Mouse (Mus musculus): ENCODE results near the gene Ext2. TPM values are rescaled to one million over a fixed set of nuclear protein-coding genes. Genes with fewer than 3 reads are reported as not detected.

Gene Ext2
- polyA plus RNA-seq, 1 experiment from 2014 or later, result 68.0 TPM

DNA sequence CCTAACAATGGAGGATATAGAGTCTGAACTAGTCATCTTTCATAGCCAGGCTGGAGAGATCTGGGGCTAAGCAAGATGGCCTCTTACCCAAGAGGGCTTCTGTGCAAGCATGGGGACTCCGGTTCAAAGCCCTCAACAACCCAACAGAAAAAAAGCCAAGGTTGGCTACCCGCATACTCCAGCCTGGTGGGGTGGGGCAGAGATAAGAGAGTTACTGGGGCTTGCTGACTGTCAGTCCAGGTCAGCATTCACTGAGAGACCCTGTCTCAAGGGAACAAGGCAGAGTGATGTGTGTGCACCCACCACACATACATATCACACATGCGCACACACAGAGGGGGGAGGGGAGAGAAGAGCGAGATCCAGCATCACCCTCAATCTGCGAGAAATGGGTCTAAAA, 4.6 kb downstream of the Ext2 start:
- Histone ChIP-seq H3K27ac (ENCODE audit: low read depth, low read length) (no peak overlapping the region), H3K9ac (ENCODE audit: low read depth, low read length) (no peak overlapping the region), H3K27me3 (replicated peaks; ENCODE audit: control insufficient read depth, insufficient read depth, low read length) (no peaks in the 10 kb centered on the region), H3K4me2 (no peak overlapping the region), H3K36me3 (ENCODE audit: control insufficient read depth, insufficient read depth, low read length) (peaks cover 5% of the 10 kb centered on the region; the same call in 1 of the 2 replicates), H3K4me3 (ENCODE audit: low read depth, low read length) (no peak overlapping the region), H3K9me3 (ENCODE audit: control insufficient read depth, low read length) (no peaks in the 10 kb centered on the region), H3K4me1 (replicated peaks; ENCODE audit: control insufficient read depth, insufficient read depth, low read length) (peaks cover 15% of the 10 kb centered on the region)
- no peak for DNase-seq (ENCODE audit: low spot score)
- WGBS, result 69% methylated on average over 5 of the region's 5 CpGs
- peak; percentile 34; the same call in 1 of the 2 replicates for ATAC-seq (replicated peaks; ENCODE audit: low FRiP score)

GRCm38 (mm10) chr2:93813343-93813742, 9.0 kb downstream of the Ext2 start:
- Histone ChIP-seq H3K36me3 (ENCODE audit: control insufficient read depth, insufficient read depth, low read length) (peaks cover 11% of the 10 kb centered on the region; the same call in 1 of the 2 replicates), H3K4me3 (ENCODE audit: low read depth, low read length) (no peak overlapping the region), H3K9me3 (ENCODE audit: control insufficient read depth, low read length) (no peaks in the 10 kb centered on the region), H3K4me1 (replicated peaks; ENCODE audit: control insufficient read depth, insufficient read depth, low read length) (peaks cover 5% of the 10 kb centered on the region), H3K4me2 (no peak overlapping the region), H3K27me3 (replicated peaks; ENCODE audit: control insufficient read depth, insufficient read depth, low read length) (no peaks in the 10 kb centered on the region), H3K27ac (ENCODE audit: low read depth, low read length) (no peak overlapping the region), H3K9ac (ENCODE audit: low read depth, low read length) (no peak overlapping the region)
- ATAC-seq (replicated peaks; ENCODE audit: low FRiP score), result no peak
- DNase-seq (ENCODE audit: low spot score), result no peak
- 92% methylated on average over 22 of the region's 22 CpGs for WGBS

DNA sequence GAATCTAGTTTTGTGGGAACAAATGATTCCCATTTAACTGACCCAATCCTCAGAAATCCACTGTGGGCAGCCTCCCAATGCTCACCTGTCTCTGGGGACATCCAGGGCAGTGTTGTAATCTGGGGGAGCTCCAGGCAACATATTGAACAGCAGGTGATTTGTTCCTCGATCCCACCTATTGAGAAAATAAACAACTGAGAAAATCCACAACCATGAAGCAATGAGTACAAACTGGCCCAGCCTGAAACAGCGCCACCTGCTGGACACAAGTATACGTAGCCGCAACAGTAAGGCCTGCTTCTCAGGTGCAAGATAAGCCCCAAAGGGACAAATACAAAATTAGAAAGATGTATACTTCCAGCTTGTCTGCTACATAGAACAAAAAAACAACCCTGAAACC, 10.6 kb downstream of the Ext2 start:
- Histone ChIP-seq H3K4me2 (no peak overlapping the region), H3K4me1 (replicated peaks; ENCODE audit: control insufficient read depth, insufficient read depth, low read length) (no peaks in the 10 kb centered on the region), H3K27ac (ENCODE audit: low read depth, low read length) (no peak overlapping the region), H3K4me3 (ENCODE audit: low read depth, low read length) (no peak overlapping the region), H3K36me3 (ENCODE audit: control insufficient read depth, insufficient read depth, low read length) (peaks cover 11% of the 10 kb centered on the region; the same call in 1 of the 2 replicates), H3K9me3 (ENCODE audit: control insufficient read depth, low read length) (no peaks in the 10 kb centered on the region), H3K27me3 (replicated peaks; ENCODE audit: control insufficient read depth, insufficient read depth, low read length) (no peaks in the 10 kb centered on the region), H3K9ac (ENCODE audit: low read depth, low read length) (no peak overlapping the region)
- WGBS, result 28% methylated on average over 4 of the region's 4 CpGs
- DNase-seq (ENCODE audit: low spot score) (peak; percentile 50), ATAC-seq (replicated peaks; ENCODE audit: low FRiP score) (0 out of 2 replicates have a peak, but pooled peaks have one; percentile 44)

- Histone ChIP-seq H3K27me3 (replicated peaks; ENCODE audit: control insufficient read depth, insufficient read depth, low read length) (no peaks in the 10 kb centered on the region), H3K36me3 (ENCODE audit: control insufficient read depth, insufficient read depth, low read length) (peaks cover 13% of the 10 kb centered on the region; the same call in 1 of the 2 replicates), H3K4me3 (ENCODE audit: low read depth, low read length) (no peak overlapping the region), H3K4me2 (no peak overlapping the region), H3K9me3 (ENCODE audit: control insufficient read depth, low read length) (no peaks in the 10 kb centered on the region), H3K9ac (ENCODE audit: low read depth, low read length) (no peak overlapping the region), H3K27ac (ENCODE audit: low read depth, low read length) (no peak overlapping the region), H3K4me1 (replicated peaks; ENCODE audit: control insufficient read depth, insufficient read depth, low read length) (no peaks in the 10 kb centered on the region)
- WGBS, result 16% methylated on average over 2 of the region's 2 CpGs
- ATAC-seq (replicated peaks; ENCODE audit: low FRiP score) (no peak), DNase-seq (ENCODE audit: low spot score) (no peak)
Measured at GRCm38 (mm10) chr2:93809931-93810330, 12.4 kb downstream of the Ext2 start.

DNA sequence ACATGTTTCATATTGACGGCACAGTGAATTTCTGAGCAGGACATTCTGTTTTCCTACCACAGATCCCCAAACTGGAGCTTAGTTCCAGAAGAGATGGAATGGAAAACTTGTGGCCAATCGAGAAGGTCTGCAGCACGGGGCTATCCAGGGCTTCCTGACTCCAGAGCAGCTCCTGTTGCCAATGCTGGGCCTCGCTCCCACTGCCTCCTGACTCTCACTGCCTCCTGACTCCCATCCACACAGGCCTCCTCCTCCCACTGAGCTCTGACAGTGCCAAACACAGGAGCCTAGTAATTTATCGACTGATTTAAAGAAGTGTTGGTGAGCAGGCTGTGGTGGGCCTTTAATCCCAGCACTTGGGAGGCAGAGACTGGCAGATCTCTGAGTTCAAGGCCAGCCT, 14.3 kb downstream of the Ext2 start:
- peaks cover 12% of the 10 kb centered on the region; the same call in 1 of the 2 replicates for H3K36me3 ChIP-seq (ENCODE audit: control insufficient read depth, insufficient read depth, low read length)

DNA sequence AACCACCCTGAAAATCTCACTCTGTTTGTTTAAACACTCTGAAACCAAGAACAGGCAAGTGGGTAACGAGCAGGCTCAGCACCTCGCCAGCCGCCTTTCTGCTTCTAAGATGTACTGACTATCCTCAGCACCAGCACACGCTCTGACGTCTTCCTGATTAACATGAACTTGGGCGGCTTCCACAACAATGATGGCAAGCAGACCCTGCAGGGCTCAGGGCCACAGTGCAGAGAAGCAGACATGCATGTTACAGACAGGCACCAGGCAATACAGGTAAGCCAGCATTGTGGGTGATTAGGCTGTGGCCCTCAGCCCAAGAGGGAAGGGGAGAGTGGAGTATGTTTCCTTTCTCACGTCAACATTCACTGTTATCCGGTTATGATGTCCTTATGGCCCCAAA, 14.9 kb downstream of the Ext2 start:
- H3K36me3 ChIP-seq (ENCODE audit: control insufficient read depth, insufficient read depth, low read length), result peaks cover 10% of the 10 kb centered on the region; the same call in 1 of the 2 replicates
- no peak overlapping the region for H3K4me3 ChIP-seq (ENCODE audit: low read depth, low read length)
- no peak overlapping the region for H3K9ac ChIP-seq (ENCODE audit: low read depth, low read length)
- DNase-seq (ENCODE audit: low spot score) (no peak), ATAC-seq (replicated peaks; ENCODE audit: low FRiP score) (no peak)
- no peak overlapping the region for H3K27ac ChIP-seq (ENCODE audit: low read depth, low read length)
- no peaks in the 10 kb centered on the region for H3K9me3 ChIP-seq (ENCODE audit: control insufficient read depth, low read length)
- H3K4me2 ChIP-seq, result no peak overlapping the region
- WGBS, result 90% methylated on average over 8 of the region's 8 CpGs
- H3K4me1 ChIP-seq (replicated peaks; ENCODE audit: control insufficient read depth, insufficient read depth, low read length), result no peaks in the 10 kb centered on the region
- H3K27me3 ChIP-seq (replicated peaks; ENCODE audit: control insufficient read depth, insufficient read depth, low read length), result no peaks in the 10 kb centered on the region

More for the DNA sequence above, 14.3 kb downstream of the Ext2 start:
- Histone ChIP-seq H3K4me1 (replicated peaks; ENCODE audit: control insufficient read depth, insufficient read depth, low read length) (no peaks in the 10 kb centered on the region), H3K27me3 (replicated peaks; ENCODE audit: control insufficient read depth, insufficient read depth, low read length) (no peaks in the 10 kb centered on the region), H3K4me2 (no peak overlapping the region), H3K9me3 (ENCODE audit: control insufficient read depth, low read length) (no peaks in the 10 kb centered on the region), H3K4me3 (ENCODE audit: low read depth, low read length) (no peak overlapping the region), H3K27ac (ENCODE audit: low read depth, low read length) (no peak overlapping the region), H3K9ac (ENCODE audit: low read depth, low read length) (no peak overlapping the region)
- 88% methylated on average over 5 of the region's 5 CpGs for WGBS
- ATAC-seq (replicated peaks; ENCODE audit: low FRiP score) (no peak), DNase-seq (ENCODE audit: low spot score) (no peak)

GRCm38 (mm10) chr2:93806487-93807201, 15.7 kb downstream of the Ext2 start:
- peaks cover 10% of the 10 kb centered on the region; the same call in 1 of the 2 replicates for H3K36me3 ChIP-seq (ENCODE audit: control insufficient read depth, insufficient read depth, low read length)
- H3K9me3 ChIP-seq (ENCODE audit: control insufficient read depth, low read length), result no peaks in the 10 kb centered on the region
- H3K4me1 ChIP-seq (replicated peaks; ENCODE audit: control insufficient read depth, insufficient read depth, low read length), result no peaks in the 10 kb centered on the region
- ATAC-seq (replicated peaks; ENCODE audit: low FRiP score), result no peak
- 92% methylated on average over 6 of the region's 6 CpGs for WGBS
- no peak overlapping the region for H3K27ac ChIP-seq (ENCODE audit: low read depth, low read length)
- no peak for DNase-seq (ENCODE audit: low spot score)
- no peak overlapping the region for H3K4me2 ChIP-seq
- no peaks in the 10 kb centered on the region for H3K27me3 ChIP-seq (replicated peaks; ENCODE audit: control insufficient read depth, insufficient read depth, low read length)
- H3K9ac ChIP-seq (ENCODE audit: low read depth, low read length), result no peak overlapping the region
- H3K4me3 ChIP-seq (ENCODE audit: low read depth, low read length), result no peak overlapping the region

GRCm38 (mm10) chr2:93805523-93805922, 16.8 kb downstream of the Ext2 start:
- H3K9me3 ChIP-seq (ENCODE audit: control insufficient read depth, low read length), result no peaks in the 10 kb centered on the region
- DNase-seq (ENCODE audit: low spot score) (no peak), ATAC-seq (replicated peaks; ENCODE audit: low FRiP score) (no peak)
- no peak overlapping the region for H3K4me3 ChIP-seq (ENCODE audit: low read depth, low read length)
- peaks cover 8% of the 10 kb centered on the region; the same call in 1 of the 2 replicates for H3K36me3 ChIP-seq (ENCODE audit: control insufficient read depth, insufficient read depth, low read length)
- H3K4me1 ChIP-seq (replicated peaks; ENCODE audit: control insufficient read depth, insufficient read depth, low read length), result no peaks in the 10 kb centered on the region
- H3K27ac ChIP-seq (ENCODE audit: low read depth, low read length), result no peak overlapping the region
- 95% methylated on average over 4 of the region's 4 CpGs for WGBS
- H3K4me2 ChIP-seq, result no peak overlapping the region
- H3K9ac ChIP-seq (ENCODE audit: low read depth, low read length), result no peak overlapping the region
- H3K27me3 ChIP-seq (replicated peaks; ENCODE audit: control insufficient read depth, insufficient read depth, low read length), result no peaks in the 10 kb centered on the region

- no peak overlapping the region for H3K9ac ChIP-seq (ENCODE audit: low read depth, low read length)
- DNase-seq (ENCODE audit: low spot score) (no peak), ATAC-seq (replicated peaks; ENCODE audit: low FRiP score) (peak; percentile 82)
- peaks cover 8% of the 10 kb centered on the region; the same call in 1 of the 2 replicates for H3K36me3 ChIP-seq (ENCODE audit: control insufficient read depth, insufficient read depth, low read length)
- H3K27ac ChIP-seq (ENCODE audit: low read depth, low read length), result no peak overlapping the region
- no peak overlapping the region for H3K4me3 ChIP-seq (ENCODE audit: low read depth, low read length)
- no peak overlapping the region for H3K4me2 ChIP-seq
- 72% methylated on average over 5 of the region's 5 CpGs for WGBS
- no peaks in the 10 kb centered on the region for H3K9me3 ChIP-seq (ENCODE audit: control insufficient read depth, low read length)
- H3K4me1 ChIP-seq (replicated peaks; ENCODE audit: control insufficient read depth, insufficient read depth, low read length), result no peaks in the 10 kb centered on the region
- no peaks in the 10 kb centered on the region for H3K27me3 ChIP-seq (replicated peaks; ENCODE audit: control insufficient read depth, insufficient read depth, low read length)
Measured at GRCm38 (mm10) chr2:93805066-93805465, 17.3 kb downstream of the Ext2 start.
